Mouse (Mus musculus): ENCODE data around the gene Ext2.

GRCm38 (mm10) chr2:93677231-93677630, 145.1 kb downstream of the Ext2 start:
- TF ChIP-seq EP300 (IDR thresholded peaks at IDR 0.05; ENCODE audit: low read depth) (no peak), CTCF (IDR thresholded peaks at IDR 0.05; ENCODE audit: low read depth) (no peak)

Measured in liver, postnatal 0 days (tissue).